In the genomic region with DNA sequence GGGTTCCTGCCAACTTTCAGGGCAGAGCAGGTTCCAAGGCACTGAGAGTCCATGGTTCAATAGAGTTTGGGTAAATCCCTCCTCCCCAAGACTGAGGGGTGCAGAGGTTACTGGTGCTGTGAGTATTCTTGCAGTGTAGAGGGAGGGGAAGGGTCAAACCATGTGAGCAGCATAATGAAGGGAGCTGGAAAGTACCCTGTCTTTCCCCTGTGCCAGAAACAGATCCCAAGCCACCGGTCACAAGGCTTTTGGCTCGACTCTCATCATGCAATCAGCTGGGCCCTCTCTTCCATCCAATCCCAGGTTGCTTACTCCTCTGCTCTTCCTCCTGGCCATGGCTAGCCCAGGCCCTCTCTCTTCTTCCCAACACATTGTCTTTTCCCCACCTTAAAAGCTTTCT, we compare ENCODE assay signal across 35 mouse cellular contexts.
"Had no signal": no experiment of that assay in that cellular context is flagged by ENCODE, and none has a peak within 500 bp of the region (broad histone marks: within the 10 kb centered on the region; RNA-seq: fewer than 3 reads in every experiment).

No protein-coding gene starts in this region.

- H3K4me3 ChIP-seq: heart, embryonic 12.5 days; heart, embryonic 13.5 days; heart, embryonic 15.5 days; hindbrain, embryonic 10.5 days; hindbrain, embryonic 12.5 days; hindbrain, embryonic 13.5 days; hindbrain, embryonic 15.5 days; intestine, embryonic 15.5 days; kidney, embryonic 15.5 days; layer of hippocampus, adult 2 months; left cerebral cortex, adult 2 months had no signal

- H3K9me3 ChIP-seq: heart, embryonic 15.5 days; hindbrain, embryonic 13.5 days; hindbrain, embryonic 15.5 days; intestine, embryonic 15.5 days had no signal

- H3K36me3 ChIP-seq: heart, embryonic 12.5 days; heart, embryonic 13.5 days; heart, embryonic 15.5 days; hindbrain, embryonic 10.5 days; hindbrain, embryonic 12.5 days; hindbrain, embryonic 13.5 days; hindbrain, embryonic 15.5 days; intestine, embryonic 15.5 days; kidney, embryonic 15.5 days had no signal

- ATAC-seq: hindbrain, embryonic 16.5 days; hindbrain, postnatal 0 days; inflammation-experienced regulatory T-cells, adult 6 months; intestine, embryonic 15.5 days; intestine, embryonic 16.5 days; intestine, postnatal 0 days had no signal

- H3K27me3 ChIP-seq: heart, embryonic 15.5 days; hindbrain, embryonic 15.5 days had no signal

- H3K27ac ChIP-seq: heart, embryonic 13.5 days; heart, embryonic 15.5 days; hindbrain, embryonic 10.5 days; hindbrain, embryonic 12.5 days; hindbrain, embryonic 13.5 days; hindbrain, embryonic 14.5 days; hindbrain, embryonic 15.5 days; hindbrain, postnatal 0 days; intestine, embryonic 15.5 days; kidney, embryonic 15.5 days; kidney, postnatal 0 days; layer of hippocampus, adult 2 months; left cerebral cortex, adult 2 months had no signal

- H3K9ac ChIP-seq: heart, embryonic 12.5 days; heart, embryonic 13.5 days; heart, embryonic 15.5 days; hindbrain, embryonic 12.5 days; hindbrain, embryonic 13.5 days; hindbrain, embryonic 14.5 days; hindbrain, embryonic 15.5 days; intestine, embryonic 15.5 days; kidney, embryonic 15.5 days had no signal

- H3K4me1 ChIP-seq: heart, embryonic 12.5 days; heart, embryonic 13.5 days; heart, embryonic 15.5 days; hindbrain, embryonic 10.5 days; hindbrain, embryonic 12.5 days; hindbrain, embryonic 15.5 days; intestine, embryonic 15.5 days; kidney, embryonic 15.5 days had no signal

- H3K4me2 ChIP-seq: heart, embryonic 11.5 days; heart, embryonic 12.5 days; heart, embryonic 13.5 days; heart, embryonic 15.5 days; hindbrain, embryonic 12.5 days; hindbrain, embryonic 13.5 days; hindbrain, embryonic 14.5 days; hindbrain, embryonic 15.5 days; intestine, embryonic 15.5 days; kidney, embryonic 15.5 days had no signal

- DNase-seq: heart, postnatal 10 days; heart, postnatal 14 days; heart, postnatal 36 days; heart, postnatal 4 days; kidney, adult 11 months; kidney, adult 18-20 months; kidney, adult 2 months; kidney, adult 8-10 months; kidney, adult 9 months; kidney, postnatal 10 days; kidney, postnatal 14 days; kidney, postnatal 25 days; kidney, postnatal 36 days; kidney, postnatal 4 days; layer of hippocampus, adult 9-11 months; layer of hippocampus, postnatal 36 days had no signal
